Mouse (Mus musculus): Measurements from ENCODE around the gene Tbck.

Tbck gene

DNA sequence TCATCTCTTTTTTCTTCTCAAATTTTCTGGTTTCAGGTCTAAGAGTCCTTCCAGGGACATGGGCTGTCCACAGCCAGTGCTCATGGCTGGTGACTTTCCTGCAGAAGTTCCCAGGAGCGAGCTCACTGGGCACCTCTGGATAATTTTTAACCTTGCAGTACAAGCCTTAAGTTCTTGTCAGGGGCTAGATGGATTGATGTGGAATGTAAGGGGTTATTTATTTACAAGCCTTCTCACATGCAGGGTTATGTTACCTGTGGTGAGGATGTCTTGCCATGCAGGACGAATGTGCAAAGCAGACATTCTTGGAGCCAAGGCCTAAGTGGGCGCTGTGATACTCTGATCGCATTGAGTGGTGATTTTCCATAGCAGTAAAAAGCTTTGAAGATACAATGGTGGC is 181.7 kb downstream of the Tbck start:
- no peak for DNase-seq (ENCODE audit: inconsistent age in 2 of 2, low spot score in 1 of 2)

DNA sequence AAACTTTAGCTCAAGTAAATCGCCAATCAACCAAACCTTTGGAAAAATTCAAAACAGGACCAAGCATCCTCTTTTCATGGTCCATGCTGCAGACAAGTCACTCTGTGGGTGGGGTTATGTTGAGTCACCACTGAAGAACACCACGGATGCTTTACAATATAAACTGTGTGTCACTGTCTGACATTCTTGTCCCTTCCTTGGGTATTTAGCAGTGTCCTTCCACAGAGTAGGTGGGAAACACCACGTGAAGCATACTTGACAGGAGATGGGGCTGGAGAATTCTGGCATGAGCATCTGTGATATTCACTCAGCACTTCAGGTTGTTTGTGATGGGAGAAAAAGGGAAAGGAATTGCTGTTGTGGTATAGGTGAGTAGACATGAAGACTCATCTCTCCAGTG is 183.0 kb downstream of the Tbck start:
- DNase-seq (ENCODE audit: inconsistent age in 2 of 2, low spot score in 1 of 2): no peak

DNA sequence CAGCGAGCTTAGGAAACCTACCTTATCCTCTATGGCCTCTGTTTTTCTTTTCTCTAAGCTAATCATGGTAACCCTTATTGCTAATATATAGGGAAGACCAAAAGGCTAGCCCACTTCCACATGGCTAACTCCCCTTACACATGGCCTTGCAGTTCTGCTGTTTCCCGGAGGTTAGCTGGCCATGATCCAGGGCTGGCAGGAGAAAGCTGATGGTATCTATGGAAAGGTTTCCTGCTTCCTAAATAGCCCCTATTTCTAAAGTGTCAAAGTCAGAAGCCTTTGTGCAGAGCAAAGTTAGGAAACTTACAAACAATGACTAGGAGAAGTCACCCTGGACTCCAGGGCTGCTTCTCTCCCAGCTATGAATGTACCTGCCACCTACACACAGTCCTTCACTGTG is 184.9 kb downstream of the Tbck start:
- peak in 1 of 2 experiments; percentile 36 for DNase-seq (ENCODE audit: inconsistent age in 2 of 2, low spot score in 1 of 2)

DNA sequence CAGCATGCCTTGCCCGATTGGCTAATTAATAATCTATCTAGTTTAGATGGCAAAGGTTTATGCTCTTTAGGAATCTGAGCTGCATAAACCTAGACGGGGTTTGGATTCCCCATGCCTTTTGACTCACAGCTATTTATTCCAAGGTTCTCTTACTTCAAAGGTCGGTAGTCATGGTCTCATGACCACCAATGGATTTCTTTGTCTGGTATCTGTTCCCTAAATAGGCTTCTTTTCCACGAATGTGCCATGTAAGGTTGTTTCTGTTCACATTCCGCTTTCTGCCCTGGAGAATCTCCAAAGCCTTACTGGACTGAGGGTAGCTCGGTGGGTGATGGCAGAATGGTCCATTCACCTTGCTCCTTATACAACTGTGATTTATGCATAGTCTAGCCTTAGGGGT is 186.1 kb downstream of the Tbck start:
- peak in 1 of 2 experiments; percentile 28 for DNase-seq (ENCODE audit: inconsistent age in 2 of 2, low spot score in 1 of 2)

DNA sequence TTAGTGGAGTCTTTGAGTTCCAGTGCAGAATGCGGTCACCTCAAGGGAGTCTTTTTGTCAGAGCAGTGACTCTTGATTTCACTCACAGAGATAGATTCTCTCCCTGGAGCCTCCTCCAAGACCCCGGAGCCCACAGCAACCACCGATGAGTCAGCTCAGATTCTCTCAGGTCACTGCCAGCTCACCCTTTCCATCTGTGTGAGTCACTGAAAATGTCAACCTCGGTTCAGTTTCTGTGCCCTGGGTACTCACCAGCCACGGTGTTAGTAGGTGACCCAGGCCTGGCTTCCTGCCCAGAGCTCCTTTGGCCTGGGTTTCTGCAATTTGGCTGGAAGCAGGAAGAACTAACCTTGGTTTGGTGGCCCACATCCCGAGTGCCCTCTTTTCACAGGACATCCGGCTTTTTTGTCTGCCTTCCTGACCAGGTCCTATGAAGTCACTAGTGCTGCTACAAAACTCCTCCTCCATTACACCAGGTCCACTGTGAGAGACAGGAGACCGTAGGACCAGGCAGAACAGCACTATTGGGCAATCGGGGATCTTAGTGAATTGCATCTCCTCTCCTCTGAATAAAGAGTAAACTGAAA is 187.5 kb downstream of the Tbck start:
- DNase-seq (ENCODE audit: inconsistent age in 2 of 2, low spot score in 1 of 2): peak; percentile 94 to 97

DNA sequence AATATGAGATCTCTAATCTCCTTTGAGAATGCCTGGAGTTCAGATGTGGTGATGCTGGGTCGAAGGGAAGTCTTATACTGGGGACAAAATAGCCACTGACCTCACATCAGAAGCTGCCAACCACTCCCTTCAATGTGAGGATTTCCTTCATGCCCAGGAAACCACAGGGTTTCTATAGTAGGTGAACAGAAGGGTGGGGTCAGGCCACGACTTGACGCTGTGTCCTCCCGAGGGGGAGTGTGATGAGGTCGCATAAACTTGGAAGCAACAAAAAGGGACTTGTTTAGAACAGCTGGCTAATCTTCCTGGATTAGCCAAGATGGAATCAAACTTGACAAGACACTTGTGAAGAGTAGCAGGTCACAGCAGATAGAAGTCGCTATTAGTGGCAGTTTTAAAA is 189.3 kb downstream of the Tbck start:
- DNase-seq (ENCODE audit: inconsistent age in 2 of 2, low spot score in 1 of 2): no peak

DNA sequence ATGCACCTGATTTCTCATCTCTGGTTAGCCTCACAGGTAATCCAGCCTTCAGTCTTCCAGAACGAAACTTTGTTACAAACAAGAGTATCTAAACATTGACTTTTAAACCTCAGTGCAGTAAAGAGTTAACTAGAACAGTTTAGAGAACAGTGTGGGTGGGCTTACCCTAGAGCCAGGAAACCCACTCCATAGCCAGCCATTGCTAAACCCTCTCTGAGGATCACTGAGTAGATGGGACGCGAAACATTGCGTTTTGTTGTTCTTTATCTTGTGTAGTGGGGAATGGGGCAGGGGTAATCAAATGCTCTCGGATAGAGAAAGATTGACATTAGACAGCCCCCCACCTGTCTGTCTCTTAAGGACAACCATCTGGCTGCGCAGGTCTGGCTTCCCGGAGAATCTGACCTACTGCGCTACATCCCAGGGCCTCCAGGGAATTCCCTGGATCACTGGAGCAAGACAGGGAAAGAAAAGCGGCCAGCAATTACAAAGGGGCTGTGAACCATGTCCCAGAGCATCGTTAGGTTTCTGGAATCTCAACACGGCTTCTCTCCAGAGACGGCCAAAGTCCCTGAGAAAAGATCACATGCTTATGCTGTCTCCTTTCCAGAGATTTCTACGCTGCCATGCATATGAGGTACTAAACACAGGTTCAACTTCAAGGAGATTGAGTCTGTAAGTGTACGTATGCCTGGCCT is 192.2 kb downstream of the Tbck start:
- no peak for DNase-seq (ENCODE audit: inconsistent age in 2 of 2, low spot score in 1 of 2)

DNA sequence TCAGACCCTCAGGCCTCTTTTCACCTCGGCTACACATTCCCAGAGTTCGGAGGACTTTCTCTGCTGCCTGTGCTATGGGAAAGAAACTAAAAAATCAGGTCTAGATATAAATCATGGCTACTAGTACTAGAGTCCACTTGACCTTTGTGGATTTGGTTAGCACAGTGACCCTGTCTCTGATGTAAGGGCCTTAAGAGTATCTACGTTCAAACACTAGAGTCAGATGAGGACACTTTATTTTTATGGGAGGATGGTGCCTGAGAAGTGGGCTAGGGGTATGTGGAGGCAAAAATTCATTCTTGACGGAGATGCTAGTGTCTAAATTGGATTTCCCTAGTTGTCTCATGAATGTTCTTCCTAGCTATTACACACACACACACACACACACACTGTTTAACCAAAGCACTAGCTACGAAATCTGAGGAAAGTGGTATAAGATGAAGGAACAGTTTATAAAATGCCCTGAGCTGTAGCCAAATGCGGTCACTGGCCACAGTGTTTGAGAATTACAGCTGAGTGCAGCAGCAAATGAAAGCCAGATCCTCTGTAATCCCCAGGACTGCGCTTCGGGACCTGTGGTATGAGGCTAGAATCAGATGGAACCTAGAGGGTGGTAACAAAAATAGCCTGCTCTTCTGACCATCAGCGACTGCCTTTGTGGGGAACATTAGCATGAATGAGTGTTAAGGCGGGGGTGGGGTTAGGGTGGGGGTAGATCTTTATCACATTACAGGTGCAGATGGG is 193.2 kb downstream of the Tbck start:
- DNase-seq (ENCODE audit: inconsistent age in 2 of 2, low spot score in 1 of 2): no peak

DNA sequence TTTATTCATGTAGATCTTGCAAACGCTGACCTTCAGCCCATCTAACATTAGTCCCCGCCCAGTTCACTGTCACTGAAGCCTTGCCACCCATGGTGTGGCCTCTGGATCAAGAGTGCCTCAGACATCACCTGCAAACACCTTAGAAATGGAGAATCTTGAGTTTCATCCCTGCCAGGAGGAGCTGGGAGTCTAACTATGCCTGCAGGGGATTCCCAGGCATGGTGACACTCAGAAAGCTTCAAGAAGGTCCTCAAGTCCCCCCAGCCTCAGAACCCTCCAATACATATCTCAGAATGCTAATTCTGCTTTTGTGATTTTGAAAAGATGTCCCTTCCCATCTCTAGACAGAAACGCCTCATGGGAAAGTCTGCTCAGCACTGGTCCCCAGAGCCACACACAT is 196.4 kb downstream of the Tbck start:
- no peak for DNase-seq (ENCODE audit: inconsistent age in 2 of 2, low spot score in 1 of 2)

DNA sequence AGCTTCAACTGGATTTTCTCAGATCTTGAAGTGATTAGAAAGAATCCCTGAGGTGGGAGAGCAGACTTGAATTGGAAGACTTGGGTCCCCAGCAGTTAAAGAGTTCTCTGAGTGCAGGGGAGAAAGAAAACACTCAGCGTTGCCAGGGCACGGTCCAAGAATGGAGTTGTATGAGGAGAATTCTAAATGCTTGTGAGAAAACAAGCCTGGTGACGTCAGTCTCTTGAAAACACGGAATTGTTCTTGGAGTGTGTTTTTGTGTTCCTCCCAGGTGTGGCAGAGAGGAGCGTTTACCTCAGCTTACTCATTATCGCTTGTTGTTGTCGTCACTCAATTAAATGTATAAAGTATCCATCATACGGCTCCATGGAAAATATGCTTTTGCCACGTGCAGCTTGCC is 196.9 kb downstream of the Tbck start:
- DNase-seq (ENCODE audit: inconsistent age in 2 of 2, low spot score in 1 of 2): no peak

DNA sequence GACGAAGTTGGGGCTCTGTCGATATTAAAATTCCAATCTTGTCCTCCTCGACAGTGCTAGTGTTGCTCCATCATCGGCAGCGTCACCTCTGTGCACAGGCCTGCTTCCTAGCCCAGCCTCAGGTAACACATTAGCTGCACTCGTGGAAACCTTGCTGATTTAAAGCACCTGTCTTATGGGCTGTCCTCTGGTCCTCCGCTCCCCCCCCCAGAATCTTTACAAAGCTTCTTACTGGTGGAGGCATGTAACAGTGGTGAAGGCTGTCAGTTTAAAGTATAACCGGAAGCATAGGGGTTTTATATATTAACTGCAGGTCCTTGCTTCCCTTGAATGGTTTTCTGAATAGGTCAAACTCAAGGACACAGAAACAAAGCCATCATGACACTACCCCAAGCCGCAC is 199.3 kb downstream of the Tbck start:
- no peak for DNase-seq (ENCODE audit: inconsistent age in 2 of 2, low spot score in 1 of 2)

DNA sequence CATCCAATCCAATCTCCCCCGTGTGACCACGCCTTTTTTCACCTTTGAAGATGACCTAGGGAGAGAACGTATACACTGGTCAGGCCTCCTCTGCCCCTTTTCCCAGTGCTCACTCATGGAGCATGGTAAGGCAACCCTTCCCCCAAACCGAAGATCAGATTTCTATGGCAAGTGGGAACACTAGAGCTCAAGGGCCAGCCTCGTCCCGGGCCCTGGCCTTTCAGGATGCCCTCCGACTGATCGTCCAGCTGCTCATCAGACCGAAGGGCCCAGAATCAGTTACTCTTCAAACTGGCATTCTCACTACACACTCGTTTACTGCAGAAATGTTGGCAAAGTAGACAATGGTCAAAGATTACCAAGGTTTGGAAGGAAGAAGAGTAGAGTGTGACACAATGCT is 200.5 kb downstream of the Tbck start:
- DNase-seq (ENCODE audit: inconsistent age in 2 of 2, low spot score in 1 of 2): no peak

DNA sequence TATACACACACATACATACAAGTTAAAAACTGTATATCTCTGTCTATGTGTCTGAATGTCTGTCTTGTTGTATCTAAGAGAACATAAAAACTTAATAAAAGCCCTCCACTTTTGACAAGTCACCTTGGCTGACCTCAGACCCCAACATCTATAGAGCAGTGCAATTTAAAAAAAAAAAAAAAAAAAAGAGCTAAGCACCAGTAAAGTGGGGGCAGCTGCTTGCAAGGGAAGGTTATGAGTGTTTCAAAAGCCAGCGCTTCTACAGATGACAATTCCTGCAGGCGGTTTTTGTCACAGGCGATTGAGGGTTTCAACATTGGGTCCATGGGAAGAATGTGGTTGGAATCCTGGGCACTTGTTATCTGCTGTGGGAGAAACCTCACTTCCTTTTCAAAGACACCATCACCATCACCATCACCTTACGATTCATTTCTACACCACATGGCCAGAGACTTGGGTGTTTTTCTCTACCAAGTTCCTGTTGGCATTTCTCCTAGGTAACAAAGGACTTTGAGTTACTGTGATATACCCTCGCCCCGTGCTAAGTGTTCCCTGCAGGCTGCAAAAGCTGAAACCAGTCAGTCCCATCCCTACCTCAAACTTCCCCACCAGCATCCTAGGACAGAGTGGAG is 202.6 kb downstream of the Tbck start:
- no peak for DNase-seq (ENCODE audit: inconsistent age in 2 of 2, low spot score in 1 of 2)

DNA sequence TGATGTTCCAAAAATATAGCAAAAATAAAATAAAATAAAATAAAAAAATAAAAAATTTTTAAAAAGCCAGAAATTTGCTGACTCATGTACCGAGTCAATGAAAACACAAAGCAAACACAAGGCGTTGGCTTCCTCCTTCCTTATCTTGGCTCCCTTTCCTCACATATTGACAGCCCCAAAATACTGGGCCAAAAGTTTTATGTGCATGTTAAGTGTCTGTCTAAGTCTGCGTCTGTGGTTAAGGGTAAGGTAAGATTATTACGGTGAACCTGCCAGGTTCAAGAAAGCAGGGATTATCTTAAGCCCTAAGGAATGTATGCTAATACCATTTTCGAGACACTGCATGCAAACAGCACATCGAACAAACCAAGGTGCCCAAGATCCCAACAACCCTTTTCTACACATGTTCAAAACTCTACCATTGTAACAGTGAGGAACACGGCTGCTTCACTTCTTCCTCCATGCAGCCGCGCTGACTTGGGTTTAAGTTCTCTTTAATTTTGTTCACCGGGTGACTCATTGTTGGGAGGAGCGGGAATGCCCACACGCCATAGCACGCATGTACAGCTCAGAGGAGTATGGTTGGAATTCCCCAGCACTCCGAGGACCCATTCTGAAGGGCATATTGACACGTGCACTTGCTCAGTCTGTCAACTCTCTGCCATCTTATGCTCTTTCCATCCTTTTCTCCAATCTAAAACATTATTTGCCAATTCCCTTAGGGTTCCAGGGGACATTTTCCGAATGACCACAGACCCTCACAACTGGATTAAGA is 203.3 kb downstream of the Tbck start:
- DNase-seq (ENCODE audit: inconsistent age in 2 of 2, low spot score in 1 of 2): no peak
